Mouse (Mus musculus): ENCODE results near the gene Sh2d1b2. TPM values are rescaled to one million over a fixed set of nuclear protein-coding genes. Genes with fewer than 3 reads are reported as not detected.

The Sh2d1b2 gene
- polyA plus RNA-seq, 1 experiment from 2014 or later: not detected

DNA sequence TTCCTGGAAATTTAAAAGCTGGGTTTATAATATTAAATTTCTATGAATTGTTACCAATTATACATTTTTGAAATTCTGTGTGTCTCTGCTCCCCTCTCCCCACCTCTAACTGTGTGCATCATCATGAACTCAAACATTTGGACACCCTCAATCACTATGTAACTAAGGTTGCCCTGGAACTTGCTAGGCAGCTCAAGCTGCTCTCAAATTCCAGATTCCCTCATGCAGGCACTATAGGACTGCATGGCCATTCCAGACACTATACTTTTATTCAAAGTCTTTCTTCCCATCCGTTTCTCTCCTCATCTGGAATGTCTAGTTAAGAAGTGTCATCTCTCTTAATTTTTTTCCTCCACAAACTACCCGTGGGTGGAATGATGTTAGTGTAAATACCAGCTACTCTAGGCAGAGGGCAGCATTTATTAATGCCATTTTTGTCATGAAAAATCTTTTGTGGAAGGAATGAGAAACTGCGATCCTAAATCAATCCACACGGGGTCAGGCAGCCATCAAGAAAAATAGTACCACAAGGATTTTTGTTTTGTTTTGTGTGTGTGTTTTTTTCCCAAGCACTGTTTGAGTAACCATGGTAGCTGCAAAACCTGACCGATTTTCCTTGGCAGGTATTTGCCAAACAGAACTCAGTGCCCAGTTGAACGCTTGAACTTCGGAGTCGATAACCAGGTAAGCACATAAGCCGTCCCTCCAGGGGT lies 59.8 kb downstream of the Sh2d1b2 start:
- H3K4me1 ChIP-seq: peaks cover 6% of the 10 kb centered on the region; the same call in 1 of the 2 replicates
- H3K27me3 ChIP-seq: no peaks in the 10 kb centered on the region
- H3K9me3 ChIP-seq: no peaks in the 10 kb centered on the region
- WGBS: 43% methylated on average over 9 of the region's 9 CpGs
- no peak overlapping the region for H3K9ac ChIP-seq
- H3K36me3 ChIP-seq (replicated peaks): no peaks in the 10 kb centered on the region
- peak; percentile 68 for ATAC-seq (ENCODE audit: low FRiP score)
- H3K27ac ChIP-seq: no peak overlapping the region
- H3K4me2 ChIP-seq: no peak overlapping the region
- no peak overlapping the region for H3K4me3 ChIP-seq (replicated peaks)

DNA sequence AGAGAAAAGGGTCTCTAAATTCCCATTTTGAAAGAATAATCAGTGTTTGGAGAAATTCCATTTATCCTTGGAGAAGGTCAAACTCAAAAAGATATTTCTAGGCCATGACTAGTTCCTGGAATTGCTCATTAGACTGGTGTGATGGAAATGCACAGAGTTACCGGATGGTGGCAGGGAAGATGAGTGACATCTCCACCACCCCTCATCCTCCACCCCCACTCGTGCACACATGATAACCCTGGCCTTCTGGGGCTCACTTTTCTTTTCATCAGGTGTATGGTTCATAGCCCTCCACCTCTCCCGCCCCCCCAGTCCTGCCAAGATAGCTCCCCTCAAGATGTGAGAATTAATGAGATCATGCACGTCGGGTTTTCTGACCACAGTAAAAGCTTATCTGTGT lies 60.7 kb downstream of the Sh2d1b2 start:
- Histone ChIP-seq H3K36me3 (replicated peaks) (no peaks in the 10 kb centered on the region), H3K9ac (no peak overlapping the region), H3K9me3 (no peaks in the 10 kb centered on the region), H3K27me3 (no peaks in the 10 kb centered on the region), H3K27ac (no peak overlapping the region), H3K4me2 (no peak overlapping the region), H3K4me1 (peaks cover 6% of the 10 kb centered on the region; the same call in 1 of the 2 replicates), H3K4me3 (replicated peaks) (no peak overlapping the region)
- 73% methylated on average over 5 of the region's 5 CpGs for WGBS
- no peak for ATAC-seq (ENCODE audit: low FRiP score)

DNA sequence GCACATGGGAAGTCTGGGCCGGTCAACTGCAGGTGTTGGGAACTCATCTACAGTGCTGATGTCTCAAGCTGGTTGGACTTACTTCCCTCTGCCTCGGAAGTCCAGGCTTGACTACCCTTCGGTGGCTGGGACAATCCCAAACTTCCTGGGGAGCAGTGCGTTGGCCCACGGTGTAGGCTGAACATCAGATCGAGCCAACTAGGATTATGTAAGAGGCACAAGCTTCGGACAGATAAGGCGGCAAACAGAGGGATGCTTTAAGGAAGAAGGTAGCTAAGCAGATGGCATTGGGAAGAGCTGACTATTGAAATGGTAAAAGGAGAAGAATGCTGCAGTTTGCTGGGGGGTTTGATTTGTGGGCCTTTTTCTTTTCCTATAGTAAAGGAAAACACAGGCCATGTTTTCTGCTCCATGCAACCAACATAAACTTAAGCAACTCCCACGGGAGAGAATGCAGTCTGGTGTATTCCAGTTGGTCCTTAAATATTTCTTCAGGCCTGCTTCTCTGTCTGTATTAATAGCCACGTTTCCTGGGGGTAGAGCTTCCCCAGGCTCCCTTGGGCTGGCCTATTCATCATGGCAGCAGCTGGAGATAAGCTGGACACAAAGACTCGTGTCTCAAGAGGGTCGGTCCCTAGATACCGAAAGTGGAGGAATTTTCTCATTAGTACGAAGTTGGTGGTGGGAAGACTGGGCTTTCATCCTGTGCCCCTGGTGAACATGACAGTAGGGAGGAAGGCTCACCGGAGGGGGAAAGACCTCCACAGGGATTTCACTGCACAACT lies 62.4 kb downstream of the Sh2d1b2 start:
- Histone ChIP-seq H3K4me2 (no peak overlapping the region), H3K4me1 (peaks cover 6% of the 10 kb centered on the region; the same call in 1 of the 2 replicates), H3K9ac (no peak overlapping the region), H3K9me3 (no peaks in the 10 kb centered on the region), H3K27ac (no peak overlapping the region), H3K4me3 (replicated peaks) (no peak overlapping the region), H3K27me3 (no peaks in the 10 kb centered on the region), H3K36me3 (replicated peaks) (no peaks in the 10 kb centered on the region)
- no peak for ATAC-seq (ENCODE audit: low FRiP score)
- WGBS: 70% methylated on average over 15 of the region's 15 CpGs

DNA sequence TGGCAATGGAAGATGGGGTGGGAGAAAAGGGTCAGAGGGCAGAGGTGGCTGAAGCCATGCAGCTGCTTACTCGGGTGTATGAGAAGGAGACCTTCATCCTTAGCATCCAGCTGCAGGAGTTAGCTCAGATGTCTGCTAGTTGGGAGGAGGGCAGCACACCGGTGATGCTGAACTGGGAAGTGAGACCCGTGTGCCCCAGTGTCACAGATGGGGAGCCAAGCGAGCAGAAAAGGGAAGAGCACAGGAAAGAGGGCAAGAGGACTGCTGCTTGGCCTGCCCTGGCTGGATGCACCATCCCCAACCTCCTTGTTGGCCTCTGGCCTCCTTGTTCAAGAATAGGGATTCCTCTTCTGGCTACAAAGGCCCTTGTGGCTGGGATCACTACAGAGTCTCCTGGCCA lies 66.9 kb downstream of the Sh2d1b2 start:
- Histone ChIP-seq H3K36me3 (replicated peaks) (0 out of 2 replicates have a peak, but pooled peaks cover 9% of the 10 kb centered on the region), H3K9me3 (no peaks in the 10 kb centered on the region), H3K4me3 (replicated peaks) (no peak overlapping the region), H3K27me3 (no peaks in the 10 kb centered on the region), H3K27ac (no peak overlapping the region), H3K4me2 (no peak overlapping the region), H3K4me1 (peaks cover 11% of the 10 kb centered on the region; the same call in 1 of the 2 replicates), H3K9ac (no peak overlapping the region)
- ATAC-seq (ENCODE audit: low FRiP score): no peak
- 83% methylated on average over 4 of the region's 4 CpGs for WGBS

DNA sequence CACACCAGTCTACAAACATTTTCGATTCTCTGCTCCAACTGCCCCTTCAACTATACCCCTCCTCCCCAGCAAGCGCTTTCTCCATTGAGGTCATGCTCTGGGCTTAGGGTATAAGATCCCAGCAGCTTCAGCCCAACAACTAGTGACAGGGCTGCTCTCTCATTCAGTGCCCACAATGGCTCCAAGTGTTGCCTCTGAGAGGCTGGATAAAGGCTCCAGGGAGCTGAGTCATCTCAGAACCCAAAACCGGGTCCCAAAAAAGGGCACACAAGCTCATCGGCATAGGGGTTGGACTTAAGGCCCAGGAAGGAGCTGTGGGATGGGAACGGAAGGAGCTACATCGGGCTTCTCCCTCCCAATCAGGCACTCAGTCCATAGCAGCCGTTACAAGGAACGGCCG lies 69.1 kb downstream of the Sh2d1b2 start:
- H3K9ac ChIP-seq: no peak overlapping the region
- WGBS: 97% methylated on average over 9 of the region's 9 CpGs
- H3K4me1 ChIP-seq: peaks cover 5% of the 10 kb centered on the region; the same call in 1 of the 2 replicates
- H3K27ac ChIP-seq: no peak overlapping the region
- H3K27me3 ChIP-seq: no peaks in the 10 kb centered on the region
- H3K36me3 ChIP-seq (replicated peaks): 0 out of 2 replicates have a peak, but pooled peaks cover 12% of the 10 kb centered on the region
- H3K9me3 ChIP-seq: no peaks in the 10 kb centered on the region
- no peak overlapping the region for H3K4me3 ChIP-seq (replicated peaks)
- no peak for ATAC-seq (ENCODE audit: low FRiP score)
- H3K4me2 ChIP-seq: no peak overlapping the region

DNA sequence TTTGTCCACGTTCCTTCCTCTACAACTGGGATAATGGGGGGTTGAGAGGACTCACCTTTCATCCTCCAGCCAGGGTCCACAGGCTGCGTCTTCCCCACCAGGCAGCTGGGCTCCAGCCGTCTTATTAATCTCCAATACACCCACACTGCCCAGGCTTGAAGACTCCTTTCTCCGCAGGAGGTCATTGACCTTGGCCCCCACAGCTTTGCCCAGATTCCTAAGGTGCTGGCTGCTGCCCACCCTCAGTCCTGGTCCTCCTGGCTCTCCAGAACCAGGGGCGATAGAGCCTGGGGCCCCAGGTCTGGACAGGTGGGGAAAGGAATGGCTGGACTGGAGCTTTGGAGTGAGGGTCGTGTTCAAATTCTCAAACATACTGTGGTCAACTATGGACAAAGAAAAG lies 69.9 kb downstream of the Sh2d1b2 start:
- Histone ChIP-seq H3K9me3 (no peaks in the 10 kb centered on the region), H3K4me1 (peaks cover 5% of the 10 kb centered on the region; the same call in 1 of the 2 replicates), H3K36me3 (replicated peaks) (0 out of 2 replicates have a peak, but pooled peaks cover 12% of the 10 kb centered on the region), H3K27me3 (no peaks in the 10 kb centered on the region), H3K27ac (no peak overlapping the region), H3K9ac (no peak overlapping the region), H3K4me3 (replicated peaks) (no peak overlapping the region), H3K4me2 (no peak overlapping the region)
- WGBS: 82% methylated on average over 6 of the region's 6 CpGs
- ATAC-seq (ENCODE audit: low FRiP score): no peak

DNA sequence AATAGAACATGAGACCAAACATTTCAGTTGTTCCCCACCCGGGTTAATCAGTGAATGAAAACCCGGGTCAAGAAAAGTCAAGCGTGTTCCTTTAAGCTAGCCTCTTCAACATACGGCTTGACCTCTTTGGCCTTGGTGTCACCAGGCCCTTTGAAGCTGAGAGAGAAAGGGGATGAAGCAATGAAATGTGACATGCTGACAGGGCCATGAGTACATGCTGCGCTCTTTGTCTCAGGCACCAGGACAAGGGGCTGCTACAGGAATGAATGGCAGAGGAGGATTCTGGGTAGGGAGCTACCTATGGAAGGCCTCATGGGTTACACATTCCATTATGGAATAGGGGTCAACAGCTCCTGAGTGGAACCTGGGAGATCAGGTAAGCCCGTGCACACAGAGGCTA lies 70.6 kb downstream of the Sh2d1b2 start:
- Histone ChIP-seq H3K27me3 (no peaks in the 10 kb centered on the region), H3K9me3 (no peaks in the 10 kb centered on the region), H3K4me2 (no peak overlapping the region), H3K4me3 (replicated peaks) (no peak overlapping the region), H3K27ac (no peak overlapping the region), H3K9ac (no peak overlapping the region), H3K4me1 (peaks cover 5% of the 10 kb centered on the region; the same call in 1 of the 2 replicates), H3K36me3 (replicated peaks) (0 out of 2 replicates have a peak, but pooled peaks cover 12% of the 10 kb centered on the region)
- ATAC-seq (ENCODE audit: low FRiP score): no peak
- 69% methylated on average over 6 of the region's 6 CpGs for WGBS

Other genes starting within 250 kb of the Sh2d1b2 start
- 15.2 and 22.0 TPM in 2 replicates for gene Ddr2, start 122.0 kb upstream of the Sh2d1b2 start, polyA plus RNA-seq (2016; fragmentation: Nextera tagmentation; extraction: Ambion mirVana)
- 59.0 and 60.5 TPM in 2 replicates for gene Uap1, start 57.8 kb upstream of the Sh2d1b2 start, polyA plus RNA-seq (2016; fragmentation: Nextera tagmentation; extraction: Ambion mirVana)
- 14.3 and 14.8 TPM in 2 replicates for gene Uhmk1, start 17.4 kb upstream of the Sh2d1b2 start, polyA plus RNA-seq (2016; fragmentation: Nextera tagmentation; extraction: Ambion mirVana)
- gene Sh2d1b1, start 44.6 kb downstream of the Sh2d1b2 start, polyA plus RNA-seq (2016; fragmentation: Nextera tagmentation; extraction: Ambion mirVana): 0.08 TPM in 1 of 2 replicates, not detected in the other
- 5.1 TPM in 2 replicates for gene Gm7694, start 73.6 kb downstream of the Sh2d1b2 start, polyA plus RNA-seq (2016; fragmentation: Nextera tagmentation; extraction: Ambion mirVana)
- gene Spata46, start 76.1 kb downstream of the Sh2d1b2 start, polyA plus RNA-seq (2016; fragmentation: Nextera tagmentation; extraction: Ambion mirVana): 1.5 and 2.1 TPM in 2 replicates

Measured in forebrain, embryonic 12.5 days (tissue).